ENCODE assay signal across 36 mouse cellular contexts in the genomic region with DNA sequence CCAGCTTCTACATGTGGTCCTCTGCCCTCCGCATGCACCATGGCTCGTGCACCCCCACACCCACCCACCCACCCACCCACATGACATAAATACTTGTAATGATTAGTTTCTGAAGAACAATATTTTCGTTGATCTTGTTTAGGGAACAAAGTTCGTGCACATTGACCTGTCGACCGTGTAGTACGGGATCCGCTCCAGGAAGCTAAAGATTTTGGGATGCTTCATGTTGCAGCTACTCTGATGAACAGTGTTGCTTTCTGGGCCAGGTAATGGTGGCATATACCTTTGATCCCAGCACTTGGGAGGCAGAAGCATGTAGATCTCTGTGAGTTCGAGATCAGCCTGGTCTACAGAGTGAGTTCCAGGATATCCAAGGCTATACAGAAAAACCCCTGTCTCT. TPM values are rescaled to one million over a fixed set of nuclear protein-coding genes. Genes with fewer than 3 reads are reported as not detected.
"Had no signal": no experiment of that assay in that cellular context is flagged by ENCODE, and none has a peak within 500 bp of the region (broad histone marks: within the 10 kb centered on the region; RNA-seq: fewer than 3 reads in every experiment).

No protein-coding gene starts in this region.

- H3K27ac ChIP-seq: left cerebral cortex, adult 2 months; limb, embryonic 12.5 days; limb, embryonic 13.5 days; limb, embryonic 15.5 days; liver, embryonic 13.5 days; liver, embryonic 14.5 days; liver, embryonic 15.5 days; lung, embryonic 15.5 days; macrophage; midbrain, embryonic 10.5 days; midbrain, embryonic 12.5 days; midbrain, embryonic 13.5 days; midbrain, embryonic 15.5 days; neural tube, embryonic 12.5 days; neural tube, embryonic 13.5 days had no signal

- H3K36me3 ChIP-seq: limb, embryonic 12.5 days; limb, embryonic 13.5 days; limb, embryonic 15.5 days; liver, embryonic 13.5 days; liver, embryonic 15.5 days; lung, embryonic 15.5 days; midbrain, embryonic 10.5 days; midbrain, embryonic 12.5 days; midbrain, embryonic 13.5 days; midbrain, embryonic 15.5 days; neural tube, embryonic 12.5 days; neural tube, embryonic 13.5 days had no signal

- H3K4me2 ChIP-seq: limb, embryonic 12.5 days; limb, embryonic 13.5 days; limb, embryonic 15.5 days; liver, embryonic 13.5 days; liver, embryonic 15.5 days; lung, embryonic 14.5 days; lung, embryonic 15.5 days; midbrain, embryonic 11.5 days; midbrain, embryonic 12.5 days; midbrain, embryonic 13.5 days; midbrain, embryonic 15.5 days; neural tube, embryonic 12.5 days; neural tube, embryonic 13.5 days had no signal

- H3K9me3 ChIP-seq: limb, embryonic 10.5 days; limb, embryonic 12.5 days; limb, embryonic 13.5 days; limb, embryonic 15.5 days; liver, embryonic 13.5 days; liver, embryonic 15.5 days; lung, embryonic 15.5 days; megakaryocyte, embryonic 14.5 days; midbrain, embryonic 10.5 days; midbrain, embryonic 12.5 days; midbrain, embryonic 13.5 days; midbrain, embryonic 15.5 days; neural tube, embryonic 12.5 days; neural tube, embryonic 13.5 days had no signal

- H3K27me3 ChIP-seq: limb, embryonic 12.5 days; limb, embryonic 13.5 days; limb, embryonic 15.5 days; lung, embryonic 15.5 days; midbrain, embryonic 12.5 days; midbrain, embryonic 13.5 days; midbrain, embryonic 15.5 days; neural tube, embryonic 12.5 days; neural tube, embryonic 13.5 days had no signal

- H3K4me1 ChIP-seq: midbrain, embryonic 13.5 days; midbrain, embryonic 15.5 days; neural tube, embryonic 13.5 days had no signal

- ATAC-seq: lung, postnatal 0 days; midbrain, embryonic 13.5 days; midbrain, embryonic 15.5 days; midbrain, embryonic 16.5 days had no signal

- H3K4me3 ChIP-seq: left cerebral cortex, adult 2 months; limb, embryonic 10.5 days; limb, embryonic 12.5 days; limb, embryonic 13.5 days; limb, embryonic 15.5 days; liver, embryonic 13.5 days; liver, embryonic 15.5 days; lung, embryonic 15.5 days; megakaryocyte, embryonic 14.5 days; midbrain, embryonic 10.5 days; midbrain, embryonic 12.5 days; midbrain, embryonic 13.5 days; midbrain, embryonic 15.5 days; neural tube, embryonic 12.5 days; neural tube, embryonic 13.5 days had no signal

- DNase-seq: left cerebral cortex, postnatal 4 days; liver, embryonic 13.5 days; lung, adult 18-20 months; lung, adult 2 months; lung, embryonic 14.5 days; lung, postnatal 10 days; lung, postnatal 14 days; lung, postnatal 36 days; lung, postnatal 4 days; midbrain, embryonic 14.5 days had no signal

- H3K9ac ChIP-seq: limb, embryonic 12.5 days; limb, embryonic 13.5 days; limb, embryonic 15.5 days; liver, embryonic 13.5 days; liver, embryonic 14.5 days; liver, embryonic 15.5 days; lung, embryonic 14.5 days; lung, embryonic 15.5 days; midbrain, embryonic 12.5 days; midbrain, embryonic 13.5 days; midbrain, embryonic 15.5 days; neural tube, embryonic 12.5 days; neural tube, embryonic 13.5 days had no signal

RNA-seq across cellular contexts. Expression of gene Serpinf1, which starts 1.5 kb away (rescaled TPM):
- total RNA-seq: monocyte, adult 5-6 weeks had no signal

RNA-seq across cellular contexts. Expression of gene Serpinf2, which starts 15.4 kb away (rescaled TPM):
- total RNA-seq: left cerebral cortex, postnatal 10 days; left cerebral cortex, postnatal 14 days; left cerebral cortex, postnatal 25 days; megakaryocyte, adult 5-6 weeks; megakaryocyte-erythroid progenitor cell, adult 5-6 weeks; midbrain, postnatal 0 days had no signal
- polyA plus RNA-seq: limb, embryonic 10.5 days; macrophage; midbrain, embryonic 10.5 days; midbrain, embryonic 11.5 days; midbrain, embryonic 12.5 days; midbrain, embryonic 14.5 days; midbrain, embryonic 15.5 days; midbrain, embryonic 16.5 days; midbrain, postnatal 0 days had no signal
